Mouse (Mus musculus) MEL (cell line): ENCODE data around the gene Zfp384.

Source experiments
- ELF1 ChIP-seq: IDR thresholded peaks from 2 replicates; pipeline ENCODE4 v1.6.1; 2014; ENCODE audit warnings: low read depth, mild to moderate bottlenecking, inconsistent platforms, low read length, improper control_type of control experiment, moderate library complexity
- MEF2A ChIP-seq: IDR thresholded peaks from 2 replicates; pipeline ENCODE4 v1.6.1; 2014; ENCODE audit warnings: low read depth, mild to moderate bottlenecking, inconsistent platforms, low read length, improper control_type of control experiment; ENCODE audit not compliant: poor library complexity, insufficient replicate concordance, severe bottlenecking; ENCODE audit errors: extremely low read depth
- POLR2AphosphoS2 ChIP-seq: IDR thresholded peaks from 2 replicates; pipeline ENCODE4 v1.6.1; 2011; ENCODE audit warnings: low read length, improper control_type of control experiment
- TCF12 ChIP-seq: IDR thresholded peaks from 2 replicates; pipeline ENCODE4 v1.6.1; 2014; ENCODE audit warnings: low read depth, mild to moderate bottlenecking, inconsistent platforms, low read length, improper control_type of control experiment, moderate library complexity
- ZC3H11A ChIP-seq: IDR thresholded peaks from 2 replicates; pipeline ENCODE4 v1.6.1; 2012; ENCODE audit warnings: low read depth, mild to moderate bottlenecking, inconsistent platforms, low read length, improper control_type of control experiment

GRCm38 (mm10) chr6:125081394-125081793 lies 72.4 kb downstream of the Zfp384 start:
- TF ChIP-seq ELF1, result no peak
- TF ChIP-seq POLR2AphosphoS2, result no peak
- TF ChIP-seq MEF2A, result no peak
- TF ChIP-seq TCF12, result no peak
- TF ChIP-seq ZC3H11A, result no peak
